Mouse (Mus musculus): Measurements from ENCODE around the gene Rhox8.
"Not testable (repeated sequence)": the region's sequence is repeated elsewhere in the genome, so short reads cannot be mapped to it uniquely, and the experiment has no call there.

Rhox8 gene

DNA sequence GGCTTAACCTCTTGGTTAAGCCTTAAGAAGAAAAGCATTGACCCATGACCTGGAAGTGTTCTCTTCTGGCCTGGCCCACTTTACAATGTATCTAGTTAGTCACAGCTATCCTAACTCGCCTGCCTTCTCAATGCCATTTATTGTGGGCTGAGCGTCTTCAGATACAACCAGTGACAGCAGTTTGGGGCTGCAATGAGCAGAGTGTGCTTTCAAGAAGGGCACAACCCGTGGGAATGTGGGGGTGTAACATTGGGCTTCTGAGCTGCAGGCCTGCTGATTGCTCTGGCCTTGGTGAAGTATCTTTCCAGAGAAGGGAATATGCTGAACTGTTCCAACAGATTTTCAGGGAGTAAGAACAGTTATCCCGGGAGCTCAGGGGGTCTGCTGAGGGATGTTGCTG lies at the start of gene Rhox8:
Gene Rhox8 (minus strand): TSS at position 101 of the 400 bp plus-strand sequence.
- no peak for DNase-seq

DNA sequence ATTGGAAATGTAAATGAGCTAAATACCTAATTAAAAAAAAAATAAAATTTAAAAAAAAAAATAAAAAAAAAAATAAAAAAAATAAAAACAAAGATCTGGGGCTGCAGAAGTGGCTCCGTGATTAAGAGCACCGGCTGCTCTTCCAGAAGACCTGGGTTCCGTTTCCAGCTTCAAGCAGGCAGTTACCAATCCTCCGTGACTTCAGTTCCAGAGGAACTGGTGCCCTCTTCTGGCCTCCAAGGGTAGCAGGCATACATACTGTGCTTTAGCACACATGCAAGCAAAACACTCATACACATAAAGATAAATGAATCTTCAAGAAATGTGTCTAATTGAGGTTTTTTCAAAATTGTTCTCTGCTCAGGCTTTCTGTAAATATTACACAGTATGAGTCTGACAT lies 37.6 kb upstream of the Rhox8 start:
- no peak for DNase-seq

DNA sequence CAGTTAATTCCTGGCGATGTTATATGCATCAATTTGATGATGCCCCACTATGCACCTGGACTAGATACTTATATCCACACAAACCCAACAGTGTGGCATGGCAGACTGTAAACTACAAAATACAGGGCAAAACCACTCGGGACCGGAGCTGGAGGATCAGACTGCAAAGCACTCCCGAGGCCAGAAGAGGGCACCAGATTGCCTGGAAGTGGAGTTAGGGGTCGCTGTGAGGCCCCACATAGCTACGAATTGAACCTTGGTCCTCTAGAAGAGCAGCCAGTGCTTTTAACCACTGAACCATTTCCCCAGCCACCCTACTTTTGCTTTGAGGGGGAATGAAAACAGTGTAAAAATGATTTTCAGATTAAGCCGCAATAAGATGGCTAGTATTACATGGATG lies 29.8 kb upstream of the Rhox8 start:
- DNase-seq: no peak

DNA sequence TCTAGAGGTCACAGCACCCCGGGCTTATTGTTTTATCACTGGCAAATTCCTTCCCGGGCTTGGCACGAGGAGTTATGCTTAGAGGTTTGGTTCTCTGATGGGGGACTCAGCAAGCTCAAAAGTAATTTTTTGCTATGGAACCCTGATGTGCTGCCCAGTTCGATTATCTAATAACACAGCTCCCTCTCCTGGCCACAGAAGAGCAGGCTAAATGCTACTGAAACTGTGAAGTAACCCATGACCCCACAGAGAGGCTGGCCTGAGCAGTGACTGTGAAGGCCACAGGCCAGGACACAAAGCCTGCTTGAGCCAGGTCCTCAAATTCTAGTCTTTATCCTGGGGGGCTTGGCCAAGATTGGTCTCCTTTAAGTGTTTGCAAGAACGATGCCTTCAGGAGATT lies 25.0 kb upstream of the Rhox8 start:
- no peak for DNase-seq

DNA sequence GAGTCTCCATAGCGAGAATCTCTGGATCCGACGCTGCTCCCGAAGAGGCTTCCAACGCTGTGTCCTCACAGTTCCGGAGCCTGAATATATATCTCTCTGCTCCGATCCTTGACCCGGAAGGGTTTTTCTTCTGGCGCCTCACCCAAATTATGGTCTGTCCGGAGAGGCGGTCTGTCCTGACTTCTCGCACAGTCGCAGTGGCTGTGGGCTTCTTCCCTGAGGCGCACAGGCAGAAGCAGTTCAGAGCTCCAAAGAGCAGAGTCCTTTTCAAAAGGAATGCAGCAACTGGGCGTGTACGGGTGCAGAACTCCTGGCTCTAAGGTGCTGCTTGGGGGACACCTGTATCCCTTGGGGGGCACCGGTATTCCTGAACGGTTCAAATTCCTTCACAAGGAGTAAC lies 22.9 kb upstream of the Rhox8 start, which contains the start of gene Rhox9:
Gene Rhox9 (minus strand): TSS at position 101 of the 400 bp plus-strand sequence.
- DNase-seq: not testable (repeated sequence)

DNA sequence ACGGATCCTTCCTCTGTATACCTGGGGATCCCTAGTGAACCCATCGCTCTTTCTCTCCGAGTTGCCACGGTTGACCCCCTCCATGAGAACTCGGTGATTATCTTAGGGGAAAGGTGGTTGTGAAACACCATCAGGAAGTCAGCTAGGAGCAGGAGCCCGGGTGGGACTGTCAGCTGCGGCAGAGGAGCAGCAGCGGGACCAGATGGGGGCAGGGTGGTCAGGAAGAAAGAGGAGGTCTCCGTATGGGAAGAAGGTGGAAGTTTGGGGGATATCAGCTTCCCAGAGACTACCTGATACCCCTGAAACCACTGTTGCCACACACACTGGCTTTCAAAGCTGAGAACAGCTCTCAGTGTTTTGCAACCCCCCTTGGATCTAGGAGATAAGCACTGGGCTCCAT lies 18.4 kb upstream of the Rhox8 start, which contains the start of gene Rhox7b:
Gene Rhox7b (minus strand): TSS at position 101 of the 400 bp plus-strand sequence.
- DNase-seq: not testable (repeated sequence)

DNA sequence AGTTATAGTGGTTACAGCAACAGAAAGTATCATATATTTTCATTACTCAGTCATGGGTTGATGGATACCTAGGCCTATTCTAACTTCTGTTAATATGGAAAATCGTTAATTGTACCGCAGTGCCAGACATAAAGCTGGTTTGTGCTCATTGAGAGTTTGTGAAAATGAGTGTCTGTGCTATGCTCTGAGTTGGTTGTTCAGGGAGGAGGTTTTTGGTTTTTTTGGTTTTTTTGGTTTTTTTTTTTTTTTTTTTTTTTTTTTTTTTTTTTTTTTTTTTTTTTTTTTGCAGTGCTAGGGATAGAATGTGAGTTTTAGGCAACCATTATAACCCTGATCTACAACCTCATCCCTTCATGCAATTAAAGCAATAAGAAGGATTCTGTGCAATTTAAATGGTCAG lies 7.1 kb downstream of the Rhox8 start:
- DNase-seq: no peak

DNA sequence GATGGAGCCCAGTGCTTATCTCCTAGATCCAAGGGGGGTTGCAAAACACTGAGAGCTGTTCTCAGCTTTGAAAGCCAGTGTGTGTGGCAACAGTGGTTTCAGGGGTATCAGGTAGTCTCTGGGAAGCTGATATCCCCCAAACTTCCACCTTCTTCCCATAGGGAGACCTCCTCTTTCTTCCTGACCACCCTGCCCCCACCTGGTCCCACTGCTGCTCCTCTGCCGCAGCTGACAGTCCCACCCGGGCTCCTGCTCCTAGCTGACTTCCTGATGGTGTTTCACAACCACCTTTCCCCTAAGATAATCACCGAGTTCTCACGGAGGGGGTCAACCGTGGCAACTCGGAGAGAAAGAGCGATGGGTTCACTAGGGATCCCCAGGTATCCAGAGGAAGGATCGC lies 47.4 kb downstream of the Rhox8 start, which contains the start of gene Rhox7a:
Gene Rhox7a (plus strand): TSS at position 301 of the 400 bp plus-strand sequence.
- not testable (repeated sequence) for DNase-seq

DNA sequence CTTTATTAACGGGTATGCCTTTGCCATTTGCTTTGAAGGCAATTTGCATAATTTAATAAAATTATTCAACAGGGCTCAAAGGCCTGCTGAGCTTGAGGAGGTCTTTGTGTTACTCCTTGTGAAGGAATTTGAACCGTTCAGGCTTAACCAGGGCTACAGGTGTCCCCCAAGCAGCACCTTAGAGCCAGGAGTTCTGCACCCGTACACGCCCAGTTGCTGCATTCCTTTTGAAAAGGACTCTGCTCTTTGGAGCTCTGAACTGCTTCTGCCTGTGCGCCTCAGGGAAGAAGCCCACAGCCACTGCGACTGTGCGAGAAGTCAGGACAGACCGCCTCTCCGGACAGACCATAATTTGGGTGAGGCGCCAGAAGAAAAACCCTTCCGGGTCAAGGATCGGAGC lies 52.1 kb downstream of the Rhox8 start, which contains the start of gene Rhox6:
Gene Rhox6 (plus strand): TSS at position 301 of the 400 bp plus-strand sequence.
- not testable (repeated sequence) for DNase-seq
